Mouse (Mus musculus): ENCODE results near the gene Rpl11. TPM values are rescaled to one million over a fixed set of nuclear protein-coding genes. Genes with fewer than 3 reads are reported as not detected.
"Not testable (repeated sequence)": the region's sequence is repeated elsewhere in the genome, so short reads cannot be mapped to it uniquely, and the experiment has no call there.

Gene Rpl11
- 100 to 1,000 TPM; 262 to 295 TPM for total RNA-seq (2021)

DNA sequence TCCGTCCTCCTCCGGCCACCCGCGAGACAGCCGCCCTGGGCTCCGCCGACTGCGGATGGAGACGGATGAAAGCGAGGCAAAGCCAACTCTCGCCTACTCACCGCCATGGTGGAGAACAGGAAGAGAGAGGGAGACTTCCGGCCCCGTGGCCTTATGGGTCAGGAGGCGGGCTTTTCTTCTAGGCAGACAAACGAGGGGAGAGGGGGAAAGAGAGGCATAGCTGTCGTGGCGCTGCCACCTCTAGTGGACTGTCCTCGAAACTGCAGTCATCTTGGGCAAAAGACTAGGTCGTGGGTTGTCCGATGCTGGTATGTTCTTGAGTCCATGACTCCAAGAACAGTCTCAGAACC, at the start of gene Rpl11:
Rpl11 (minus strand) TSS at position 182 of the 350 bp plus-strand sequence.
- intact Hi-C loops (cut with DNase I): loop anchor here (10.0 kb wide), 1 partner anchor 68 kb away; the partner anchor contains the start of gene Pithd1
- peak; percentile 94 for DNase-seq (ENCODE audit: extremely low spot score in 1 of 2, low spot score in 2 of 2)

GRCm38 (mm10) chr4:136101753-136102152, 48.5 kb upstream of the Rpl11 start:
- intact Hi-C loops (cut with DNase I); DNase-seq (ENCODE audit: extremely low spot score in 1 of 2, low spot score in 2 of 2): not testable (repeated sequence)

- no peak for DNase-seq (ENCODE audit: extremely low spot score in 1 of 2, low spot score in 2 of 2)
- intact Hi-C loops (cut with DNase I): no loop called here
Measured at GRCm38 (mm10) chr4:136100396-136101070, 47.3 kb upstream of the Rpl11 start.

GRCm38 (mm10) chr4:136098446-136098845, 45.2 kb upstream of the Rpl11 start:
- intact Hi-C loops (cut with DNase I): no loop called here

GRCm38 (mm10) chr4:136096446-136097113, 43.4 kb upstream of the Rpl11 start:
- intact Hi-C loops (cut with DNase I): no loop called here
- no peak for DNase-seq (ENCODE audit: extremely low spot score in 1 of 2, low spot score in 2 of 2)

More at GRCm38 (mm10) chr4:136098446-136098845, 45.2 kb upstream of the Rpl11 start:
- no peak for DNase-seq (ENCODE audit: extremely low spot score in 1 of 2, low spot score in 2 of 2)

DNA sequence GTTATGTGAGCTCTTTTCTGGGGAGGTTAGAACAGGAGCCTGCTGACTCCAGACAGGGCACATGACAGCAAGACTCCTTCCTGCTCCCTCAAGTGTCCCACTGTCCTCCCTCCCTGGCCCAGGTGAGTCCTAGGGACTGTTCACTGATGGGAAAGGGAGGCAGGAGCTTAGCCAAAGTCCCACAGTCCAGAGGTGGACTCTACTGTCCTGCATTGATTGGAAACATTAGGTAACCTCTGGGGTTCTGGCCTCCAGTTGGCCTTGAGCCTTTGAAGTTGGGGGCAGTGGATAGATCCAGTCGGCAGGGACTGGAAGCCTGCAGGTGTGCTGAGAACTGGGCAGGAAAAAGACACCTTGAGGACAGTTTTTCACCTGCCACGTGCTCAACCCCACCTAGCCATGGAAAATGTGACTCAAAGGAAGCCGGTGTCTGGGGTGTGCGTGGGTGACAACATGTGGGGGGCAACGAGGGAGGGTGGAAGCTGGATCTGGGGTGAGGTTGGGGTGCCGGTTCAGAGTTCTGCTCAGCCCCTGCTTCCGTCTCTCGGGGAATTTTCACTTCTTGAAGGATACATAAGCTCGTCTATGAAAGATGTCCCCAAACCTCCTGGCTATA, 42.4 kb upstream of the Rpl11 start:
- no peak for DNase-seq (ENCODE audit: extremely low spot score in 1 of 2, low spot score in 2 of 2)
- intact Hi-C loops (cut with DNase I): no loop called here

DNA sequence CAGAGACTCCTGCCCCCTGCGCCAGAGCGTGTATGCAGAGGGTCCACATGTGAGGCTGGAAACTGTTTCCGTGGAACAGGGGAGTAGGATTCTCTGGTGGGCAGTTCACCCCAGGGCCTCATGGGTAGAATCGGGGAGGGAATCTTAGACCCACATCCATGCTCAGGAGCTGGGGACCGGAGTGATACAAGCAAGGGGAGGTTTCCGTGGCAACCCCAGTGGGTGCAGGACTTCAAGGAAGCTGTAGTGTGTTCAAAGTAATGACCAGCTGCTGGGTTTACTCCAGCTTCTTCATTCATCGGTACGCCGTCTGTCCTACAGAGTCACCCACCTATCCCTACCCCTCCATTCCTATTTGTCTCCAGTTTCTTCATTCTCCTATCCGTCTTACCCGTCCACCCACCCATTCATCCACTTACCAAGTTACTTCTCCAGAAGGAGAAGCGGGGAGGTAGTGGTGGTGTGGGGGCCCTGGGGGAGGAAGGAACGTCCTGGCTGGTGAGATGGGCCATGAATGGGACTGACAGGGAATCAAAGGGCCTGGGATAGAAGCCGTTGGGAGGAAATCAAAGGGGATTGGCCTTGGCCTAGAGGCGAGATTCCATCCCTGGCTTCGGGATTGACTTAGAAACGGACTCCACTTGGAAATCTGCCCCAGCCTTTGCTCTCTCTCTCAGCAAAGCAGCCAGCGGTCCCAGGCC, 41.4 kb upstream of the Rpl11 start:
- peak; percentile 64 to 67 for DNase-seq (ENCODE audit: extremely low spot score in 1 of 2, low spot score in 2 of 2)
- intact Hi-C loops (cut with DNase I): no loop called here

- DNase-seq (ENCODE audit: extremely low spot score in 1 of 2, low spot score in 2 of 2): no peak
- intact Hi-C loops (cut with DNase I): no loop called here
Measured at GRCm38 (mm10) chr4:136092498-136092897, 39.3 kb upstream of the Rpl11 start.

GRCm38 (mm10) chr4:136091346-136091745, 38.1 kb upstream of the Rpl11 start:
- DNase-seq (ENCODE audit: extremely low spot score in 1 of 2, low spot score in 2 of 2): no peak
- intact Hi-C loops (cut with DNase I): no loop called here

GRCm38 (mm10) chr4:136089748-136090583, 36.7 kb upstream of the Rpl11 start:
- no peak for DNase-seq (ENCODE audit: extremely low spot score in 1 of 2, low spot score in 2 of 2)
- intact Hi-C loops (cut with DNase I): no loop called here

- intact Hi-C loops (cut with DNase I): no loop called here
- peak in 1 of 2 experiments; percentile 43 for DNase-seq (ENCODE audit: extremely low spot score in 1 of 2, low spot score in 2 of 2)
Measured at GRCm38 (mm10) chr4:136088971-136089747, 35.9 kb upstream of the Rpl11 start.

DNA sequence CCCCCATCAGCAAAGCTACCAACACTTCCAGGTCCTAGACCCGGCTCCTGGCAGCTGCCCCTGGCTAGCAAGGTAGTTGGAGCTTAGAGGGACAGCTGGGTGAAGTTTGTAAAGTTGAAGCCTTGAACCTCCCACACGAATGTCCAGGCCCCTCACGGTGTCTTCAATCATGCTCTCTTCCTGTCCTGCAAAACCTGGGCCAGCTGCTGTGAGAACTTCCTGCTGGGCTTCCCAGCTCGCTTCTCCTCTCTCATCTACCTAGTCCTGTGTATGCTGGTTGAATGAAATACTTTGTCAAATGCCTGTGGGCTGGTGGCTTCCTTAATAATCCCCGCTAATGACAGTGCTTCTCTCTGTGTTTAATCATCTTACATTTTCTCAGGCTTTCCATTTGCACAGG, 35.1 kb upstream of the Rpl11 start:
- intact Hi-C loops (cut with DNase I): no loop called here

GRCm38 (mm10) chr4:136087261-136087660, 34.0 kb upstream of the Rpl11 start:
- DNase-seq (ENCODE audit: extremely low spot score in 1 of 2, low spot score in 2 of 2): no peak
- intact Hi-C loops (cut with DNase I): no loop called here

More for the DNA sequence above, 35.1 kb upstream of the Rpl11 start:
- no peak for DNase-seq (ENCODE audit: extremely low spot score in 1 of 2, low spot score in 2 of 2)

DNA sequence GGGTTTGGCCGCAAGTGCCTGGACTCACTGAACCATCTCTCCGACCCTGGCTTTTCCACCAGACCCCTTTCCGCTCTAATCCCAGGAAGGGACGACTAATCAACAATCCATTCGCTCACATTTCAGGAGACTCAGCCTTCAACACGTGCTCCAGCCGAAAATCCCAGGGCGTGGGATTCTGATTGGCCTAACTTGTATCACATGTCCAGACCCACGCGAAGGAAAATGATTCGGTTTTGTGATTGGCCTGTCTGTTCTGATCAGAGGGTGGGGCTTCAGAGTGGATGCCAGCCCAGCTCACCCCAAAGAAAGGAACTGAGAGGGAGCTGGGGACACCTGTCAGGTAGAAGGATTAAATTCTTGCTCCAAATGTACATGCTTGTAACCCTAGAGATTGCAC, 31.6 kb upstream of the Rpl11 start:
- DNase-seq (ENCODE audit: extremely low spot score in 1 of 2, low spot score in 2 of 2): no peak
- intact Hi-C loops (cut with DNase I): no loop called here

- intact Hi-C loops (cut with DNase I): no loop called here
Measured at GRCm38 (mm10) chr4:136083269-136084105, 30.3 kb upstream of the Rpl11 start.

GRCm38 (mm10) chr4:136081729-136082128, 28.5 kb upstream of the Rpl11 start:
- intact Hi-C loops (cut with DNase I): no loop called here
- peak in 1 of 2 experiments; percentile 45 for DNase-seq (ENCODE audit: extremely low spot score in 1 of 2, low spot score in 2 of 2)

More at GRCm38 (mm10) chr4:136083269-136084105, 30.3 kb upstream of the Rpl11 start:
- no peak for DNase-seq (ENCODE audit: extremely low spot score in 1 of 2, low spot score in 2 of 2)

DNA sequence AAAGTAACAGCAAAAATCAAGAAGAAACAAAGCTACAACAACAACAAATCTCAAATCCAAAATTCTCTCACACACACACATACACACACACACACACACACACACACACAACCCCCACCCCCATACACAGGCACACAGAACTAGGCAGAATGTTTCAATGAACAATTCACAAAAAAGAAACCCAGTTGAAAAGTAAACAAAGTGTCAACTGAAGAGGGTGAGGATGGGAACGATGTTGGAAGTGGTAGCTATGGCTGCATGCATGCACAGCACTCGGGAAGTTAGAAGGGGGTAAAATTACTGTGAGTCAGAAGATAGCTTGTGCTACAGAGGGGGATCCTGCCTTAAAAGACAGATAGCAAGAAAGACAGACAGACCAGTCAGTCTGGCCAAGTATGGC, 25.4 kb upstream of the Rpl11 start:
- intact Hi-C loops (cut with DNase I): no loop called here
- no peak for DNase-seq (ENCODE audit: extremely low spot score in 1 of 2, low spot score in 2 of 2)

Data from left cerebral cortex, postnatal 10 days (tissue).